Mouse (Mus musculus) CH12.LX (cell line): Measurements from ENCODE around the gene Synj2.

Experiments
- CTCF ChIP-seq, 2 experiments: IDR thresholded peaks in 1 of 2; conservative IDR thresholded peaks in 1 of 2; 2 replicates each; pipeline ENCODE4 v1.5.1; 2011 to 2012; ENCODE audit warnings: low read depth in 2 of 2, low read length in 2 of 2, improper control_type of control experiment in 1 of 2, inconsistent platforms in 1 of 2, mild to moderate bottlenecking in 1 of 2, moderate library complexity in 1 of 2
- E2F4 ChIP-seq: IDR thresholded peaks from 2 replicates; pipeline ENCODE4 v1.6.1; 2011; ENCODE audit warnings: low read depth, low read length, improper control_type of control experiment; ENCODE audit not compliant: insufficient replicate concordance
- EP300 ChIP-seq: IDR thresholded peaks from 2 replicates; pipeline ENCODE4 v1.6.1; 2011; ENCODE audit warnings: low read length, improper control_type of control experiment
- NELFE ChIP-seq: IDR thresholded peaks from 2 replicates; pipeline ENCODE4 v1.6.1; 2011; ENCODE audit warnings: low read depth, low read length, improper control_type of control experiment
- NRF1 ChIP-seq: IDR thresholded peaks from 2 replicates; pipeline ENCODE4 v1.6.1; 2014; ENCODE audit warnings: low read depth, mild to moderate bottlenecking, inconsistent platforms, low read length, improper control_type of control experiment, moderate library complexity
- PAX5 ChIP-seq: IDR thresholded peaks from 2 replicates; pipeline ENCODE4 v1.6.1; 2012; ENCODE audit warnings: low read length, inconsistent platforms, mixed read lengths
- POLR2A ChIP-seq: IDR thresholded peaks from 2 replicates; pipeline ENCODE4 v1.6.1; 2011; ENCODE audit warnings: low read depth, mild to moderate bottlenecking, improper control_type of control experiment, low read length
- TBP ChIP-seq: conservative IDR thresholded peaks from 2 replicates; pipeline ENCODE4 v1.6.1; 2011; ENCODE audit warnings: low read depth, low read length, improper control_type of control experiment
- ZC3H11A ChIP-seq: IDR thresholded peaks from 2 replicates; pipeline ENCODE4 v1.6.1; 2012; ENCODE audit warnings: low read depth, mild to moderate bottlenecking, inconsistent platforms, low read length, improper control_type of control experiment

DNA sequence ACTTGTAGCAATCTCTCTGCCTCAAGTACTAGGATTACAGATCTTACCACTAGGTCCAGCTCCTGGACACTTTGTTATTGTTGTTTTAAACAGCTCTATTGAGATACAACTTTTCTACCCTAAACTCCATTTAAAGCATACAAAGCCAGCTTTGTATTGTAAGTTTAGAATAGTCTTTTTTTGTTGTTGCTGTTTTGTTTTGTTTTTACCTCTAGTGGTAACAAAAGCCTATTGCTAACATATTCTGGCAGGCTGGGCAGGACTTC, 57.1 kb downstream of the Synj2 start:
- no peak for TF ChIP-seq ZC3H11A
- TF ChIP-seq CTCF (conservative IDR thresholded peaks at IDR 0.05 in 1 of 2, IDR thresholded peaks at IDR 0.05 in 1 of 2; ENCODE audit: low read depth in 2 of 2, low read length in 2 of 2), result no peak
- no peak for TF ChIP-seq POLR2A
- TF ChIP-seq EP300, result no peak
- TF ChIP-seq E2F4, result no peak
- no peak for TF ChIP-seq NELFE
- TF ChIP-seq NRF1, result no peak
- no peak for TF ChIP-seq PAX5
- TF ChIP-seq TBP, result no peak
